Comparison of ENCODE assay signal across 10 mouse cellular contexts in genomic region chr13:30628195-30629048, GRCm38 (mm10). TPM values are rescaled to one million over a fixed set of nuclear protein-coding genes. Genes with fewer than 3 reads are reported as not detected.
DNase-seq lines count a peak whose midpoint lies in the region; ATAC-seq and TF ChIP-seq lines count a peak whose summit lies in the region.
"Had no signal": no experiment of that assay in that cellular context is flagged by ENCODE, and none has a peak within 500 bp of the region (broad histone marks: within the 10 kb centered on the region; RNA-seq: fewer than 3 reads in every experiment).

No protein-coding gene starts in this region.

- H3K4me2 ChIP-seq in neural tube, embryonic 12.5 days (replicated peaks), result no peak overlapping the region
- H3K4me2 ChIP-seq in hindbrain, embryonic 11.5 days (replicated peaks; ENCODE audit: low read depth, low read length), result no peak overlapping the region
- H3K4me2 ChIP-seq: embryonic facial prominence, embryonic 15.5 days; heart, embryonic 15.5 days had no signal

- H3K27ac ChIP-seq in neural tube, embryonic 12.5 days, result no peak overlapping the region
- no peak overlapping the region for H3K27ac ChIP-seq in hindbrain, embryonic 11.5 days (ENCODE audit: low read depth, low read length)
- H3K27ac ChIP-seq in heart, adult 2 months, result no peak overlapping the region
- H3K27ac ChIP-seq: embryonic facial prominence, embryonic 15.5 days; heart, embryonic 15.5 days had no signal

- H3K36me3 ChIP-seq in neural tube, embryonic 12.5 days, result no peaks in the 10 kb centered on the region
- H3K36me3 ChIP-seq in hindbrain, embryonic 11.5 days (ENCODE audit: control insufficient read depth, insufficient read depth, low read length), result no peaks in the 10 kb centered on the region
- H3K36me3 ChIP-seq in heart, adult 2 months (ENCODE audit: control insufficient read depth, insufficient read depth, low read length), result no peaks in the 10 kb centered on the region
- H3K36me3 ChIP-seq: embryonic facial prominence, embryonic 15.5 days; heart, embryonic 15.5 days had no signal

- 49% methylated on average over 8 of the region's 8 CpGs for WGBS in neural tube, embryonic 12.5 days
- WGBS in hindbrain, embryonic 11.5 days, result 40% methylated on average over 8 of the region's 8 CpGs
- WGBS in heart, adult 2 months, result 62% methylated on average over 8 of the region's 8 CpGs

- TF ChIP-seq CTCF in heart, adult 2 months (IDR thresholded peaks at IDR 0.05), result no peak

- no peak overlapping the region for H3K9ac ChIP-seq in neural tube, embryonic 12.5 days
- H3K9ac ChIP-seq in hindbrain, embryonic 11.5 days (ENCODE audit: low read depth, low read length), result no peak overlapping the region
- no peak overlapping the region for H3K9ac ChIP-seq in heart, adult 2 months (ENCODE audit: low read depth, low read length)
- H3K9ac ChIP-seq: embryonic facial prominence, embryonic 15.5 days; heart, embryonic 15.5 days had no signal

- ATAC-seq in neural tube, embryonic 12.5 days (ENCODE audit: low FRiP score, low read depth), result 0 out of 2 replicates have a peak, but pooled peaks have one; percentile 50
- peak; percentile 70 for ATAC-seq in hindbrain, embryonic 11.5 days (ENCODE audit: low FRiP score)
- peak; percentile 63 for ATAC-seq in megakaryocyte, adult 5-6 weeks (ENCODE audit: poor library complexity, severe bottlenecking)

- TF ChIP-seq EP300 in heart, adult 2 months (IDR thresholded peaks at IDR 0.05; ENCODE audit: insufficient read depth, low read depth, low read length), result no peak

- DNase-seq in neural tube, embryonic 10.5 days (ENCODE audit: extremely low spot score, low spot score), result no peak
- peak; percentile 30 for DNase-seq in hindbrain, embryonic 11.5 days (ENCODE audit: low spot score)
- peak; percentile 57 for DNase-seq in telencephalon, adult 2 months (ENCODE audit: low read depth, low spot score)
- no peak for DNase-seq in kidney, adult 9 months
- DNase-seq in lung, postnatal 10 days, result no peak
- DNase-seq in heart, adult 2 months, result no peak

- no peaks in the 10 kb centered on the region for H3K9me3 ChIP-seq in neural tube, embryonic 12.5 days
- H3K9me3 ChIP-seq in hindbrain, embryonic 11.5 days (ENCODE audit: control insufficient read depth, low read length), result no peaks in the 10 kb centered on the region
- H3K9me3 ChIP-seq: embryonic facial prominence, embryonic 15.5 days; heart, embryonic 15.5 days had no signal

- no peaks in the 10 kb centered on the region for H3K27me3 ChIP-seq in neural tube, embryonic 12.5 days (replicated peaks)
- H3K27me3 ChIP-seq in hindbrain, embryonic 11.5 days (ENCODE audit: control insufficient read depth, insufficient read depth, low read length), result no peaks in the 10 kb centered on the region
- H3K27me3 ChIP-seq in heart, adult 2 months (ENCODE audit: control insufficient read depth, insufficient read depth, low read length), result no peaks in the 10 kb centered on the region; the same call in 1 of the 2 replicates
- H3K27me3 ChIP-seq: embryonic facial prominence, embryonic 15.5 days; heart, embryonic 15.5 days had no signal

- no peaks in the 10 kb centered on the region for H3K4me1 ChIP-seq in neural tube, embryonic 12.5 days
- H3K4me1 ChIP-seq in hindbrain, embryonic 11.5 days (replicated peaks; ENCODE audit: control insufficient read depth, insufficient read depth, low read length), result no peaks in the 10 kb centered on the region
- no peaks in the 10 kb centered on the region for H3K4me1 ChIP-seq in heart, adult 2 months (ENCODE audit: control insufficient read depth, insufficient read depth, low read length)
- H3K4me1 ChIP-seq: embryonic facial prominence, embryonic 15.5 days; heart, embryonic 15.5 days had no signal

- intact Hi-C loops in heart, adult 2 months (cut with DNase I), result no loop called here

- no peaks in the 10 kb centered on the region for H3K79me2 ChIP-seq in heart, adult 2 months (replicated peaks; ENCODE audit: control insufficient read depth, insufficient read depth, low read length)

- H3K4me3 ChIP-seq in neural tube, embryonic 12.5 days, result no peak overlapping the region
- H3K4me3 ChIP-seq in hindbrain, embryonic 11.5 days (ENCODE audit: low read depth, low read length), result no peak overlapping the region
- H3K4me3 ChIP-seq in heart, adult 2 months, result no peak overlapping the region
- H3K4me3 ChIP-seq: embryonic facial prominence, embryonic 15.5 days; heart, embryonic 15.5 days had no signal

- TF ChIP-seq POLR2A in heart, adult 2 months (IDR thresholded peaks at IDR 0.05; ENCODE audit: insufficient read depth, low read depth, low read length), result no peak

RNA-seq across cellular contexts. Expression of gene Dusp22, which starts 31.4 kb away (rescaled TPM):
- polyA plus RNA-seq in neural tube, embryonic 12.5 days (2016; fragmentation: Nextera tagmentation; extraction: Ambion mirVana), result 20.5 and 21.2 TPM in 2 replicates
- 17.0 and 19.0 TPM in 2 replicates for polyA plus RNA-seq in hindbrain, embryonic 11.5 days (2014; fragmentation: Nextera tagmentation; extraction: Ambion mirVana)
- 77.1 and 97.8 TPM in 2 replicates for total RNA-seq in megakaryocyte, adult 5-6 weeks (2015)
- 58.1 and 65.5 TPM in 2 replicates for total RNA-seq in megakaryocyte, adult 5-6 weeks (2017)
- total RNA-seq in heart, adult 2 months (2021), result 10 to 100 TPM; 18.6 to 21.2 TPM
- polyA plus RNA-seq in heart, adult 2 months (2012; rRNA removed), result 14.7 and 24.0 TPM in 2 replicates

Comparison
In these comparisons a context has a peak if more than half of its experiments do, and no peak if none do; other contexts are left out.
1. DNase-seq: peak in hindbrain, embryonic 11.5 days (single experiment) and telencephalon, adult 2 months (single experiment); none in neural tube, embryonic 10.5 days (single experiment), kidney, adult 9 months (single experiment), lung, postnatal 10 days (single experiment) and heart, adult 2 months (0 of 2).
2. Peak in every context shown above with its lines, with median percentiles within 50 percentile points of each other: ATAC-seq.